Mouse (Mus musculus) lung, adult 2 months (tissue): ENCODE results near the gene Epha1.

Experiments used
- CTCF ChIP-seq: fragments of 200-500 bp; IDR thresholded peaks from 2 replicates; pipeline ENCODE4 v1.5.1; 2011; ENCODE audit warnings: mild to moderate bottlenecking, low read length, control low read depth; ENCODE audit not compliant: insufficient read depth
- POLR2A ChIP-seq: fragments of 200-500 bp; IDR thresholded peaks from 2 replicates; pipeline ENCODE4 v1.6.1; 2011; ENCODE audit warnings: low read depth, mild to moderate bottlenecking, control low read depth, low read length, borderline replicate concordance; ENCODE audit errors: extremely low read depth

DNA sequence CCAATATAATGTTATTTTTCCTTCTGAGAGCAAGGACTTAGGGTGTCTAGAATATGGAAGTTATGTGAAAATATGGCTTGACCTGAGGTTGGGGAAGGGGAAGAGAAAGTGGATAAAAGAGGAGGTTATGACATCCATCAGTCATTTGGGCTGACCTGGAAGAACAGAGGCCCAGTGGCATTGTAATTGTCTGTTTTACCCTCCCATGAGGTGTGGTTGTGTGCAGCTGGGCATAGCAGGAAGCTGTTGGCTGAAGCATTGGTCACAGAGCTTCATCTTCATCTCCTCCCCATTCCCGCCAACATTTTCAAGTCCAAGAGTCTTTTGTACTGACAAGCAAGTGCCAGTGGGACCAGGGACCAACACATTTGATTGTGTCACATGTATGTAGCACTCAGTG is 28.8 kb downstream of the Epha1 start:
- TF ChIP-seq CTCF, result no peak
- no peak for TF ChIP-seq POLR2A
